Mouse (Mus musculus) neural tube, embryonic 12.5 days (tissue): ENCODE measurements around the gene Rcan3. TPM values are rescaled to one million over a fixed set of nuclear protein-coding genes. Genes with fewer than 3 reads are reported as not detected.

ENCODE experiments used
- ATAC-seq: fragments of 200-750 bp; cut with Nextera tagmentation; 2 replicates; pipeline ENCODE4 v1.8.0; 2017; ENCODE audit warnings: low read depth, mild to moderate bottlenecking, moderate TSS enrichment, moderate library complexity; ENCODE audit not compliant: low FRiP score
- H3K27ac ChIP-seq: fragments of 300-500 bp; sonication (generic); 2 replicates; pipeline ENCODE4 v1.5.1; 2016
- H3K27me3 ChIP-seq: fragments of 300-500 bp; sonication (generic); replicated peaks from 2 replicates; pipeline ENCODE4 v1.6.1; 2016; ENCODE audit warnings: mild to moderate bottlenecking
- H3K36me3 ChIP-seq: fragments of 300-500 bp; sonication (generic); 2 replicates; pipeline ENCODE4 v1.6.1; 2016; ENCODE audit warnings: mild to moderate bottlenecking
- H3K4me1 ChIP-seq: fragments of 300-500 bp; sonication (generic); 2 replicates; pipeline ENCODE4 v1.6.1; 2016
- H3K4me2 ChIP-seq: fragments of 300-500 bp; sonication (generic); replicated peaks from 2 replicates; pipeline ENCODE4 v1.6.1; 2016; ENCODE audit warnings: mild to moderate bottlenecking
- H3K4me3 ChIP-seq: fragments of 300-500 bp; sonication (generic); 2 replicates; pipeline ENCODE4 v1.5.1; 2016
- H3K9ac ChIP-seq: fragments of 300-500 bp; sonication (generic); 2 replicates; pipeline ENCODE4 v1.6.1; 2016; ENCODE audit warnings: mild to moderate bottlenecking
- H3K9me3 ChIP-seq: fragments of 300-500 bp; sonication (generic); 2 replicates; pipeline ENCODE4 v1.6.1; 2016; ENCODE audit warnings: mild to moderate bottlenecking
- WGBS: fragments of 180-500 bp; shearing (Covaris S2); methylation state at CpG from one replicate; pipeline ENCODE4 v1.1.7; 2016; 5-methylcytosine and 5-hydroxymethylcytosine counted together
- microRNA counts: library from miRNA; unstranded; fragments of <30 nt; microRNA quantifications from one replicate; lab custom pipeline; 2017
- microRNA-seq: library from miRNA; unstranded; fragments of <30 nt; microRNA quantifications from one replicate; pipeline ENCODE4, GENCODE M21; 2017
- polyA plus RNA-seq: library from polyadenylated mRNA; unstranded; fragments of >200 nt; fragmentation: Nextera tagmentation; extraction: Ambion mirVana; gene quantifications from 2 replicates; pipeline ENCODE4 v1.2.1, GENCODE M21; 2016

Gene Rcan3
- polyA plus RNA-seq, 1 experiment from 2014 or later, result 21.7 TPM

GRCm38 (mm10) chr4:135381355-135381754, 52.3 kb downstream of the Rcan3 start:
- Histone ChIP-seq H3K4me2 (no peak overlapping the region), H3K36me3 (no peaks in the 10 kb centered on the region), H3K9me3 (no peaks in the 10 kb centered on the region), H3K4me1 (no peaks in the 10 kb centered on the region), H3K27ac (no peak overlapping the region), H3K4me3 (no peak overlapping the region), H3K27me3 (peaks cover 7% of the 10 kb centered on the region), H3K9ac (no peak overlapping the region)
- 47% methylated on average over 8 of the region's 8 CpGs for WGBS
- ATAC-seq, result no peak

- WGBS, result 89% methylated on average over 11 of the region's 11 CpGs
- ATAC-seq, result no peak
- Histone ChIP-seq H3K4me3 (no peak overlapping the region), H3K36me3 (no peaks in the 10 kb centered on the region), H3K27ac (no peak overlapping the region), H3K9me3 (no peaks in the 10 kb centered on the region), H3K4me1 (no peaks in the 10 kb centered on the region), H3K4me2 (no peak overlapping the region), H3K9ac (no peak overlapping the region), H3K27me3 (no peaks in the 10 kb centered on the region)
Measured at GRCm38 (mm10) chr4:135377241-135377640, 56.4 kb downstream of the Rcan3 start.

GRCm38 (mm10) chr4:135375444-135375843, 58.2 kb downstream of the Rcan3 start:
- no peaks in the 10 kb centered on the region for H3K27me3 ChIP-seq
- H3K9me3 ChIP-seq, result no peaks in the 10 kb centered on the region
- no peak overlapping the region for H3K4me3 ChIP-seq
- WGBS, result 62% methylated on average over 3 of the region's 3 CpGs
- no peak overlapping the region for H3K27ac ChIP-seq
- H3K4me2 ChIP-seq, result no peak overlapping the region
- no peaks in the 10 kb centered on the region for H3K4me1 ChIP-seq
- H3K9ac ChIP-seq, result no peak overlapping the region
- ATAC-seq, result no peak
- H3K36me3 ChIP-seq, result no peaks in the 10 kb centered on the region

- Histone ChIP-seq H3K27ac (no peak overlapping the region), H3K36me3 (no peaks in the 10 kb centered on the region), H3K4me2 (no peak overlapping the region), H3K4me3 (no peak overlapping the region), H3K27me3 (no peaks in the 10 kb centered on the region), H3K9ac (no peak overlapping the region), H3K4me1 (no peaks in the 10 kb centered on the region), H3K9me3 (no peaks in the 10 kb centered on the region)
- ATAC-seq, result no peak
- WGBS, result 83% methylated on average over 5 of the region's 5 CpGs
Measured at GRCm38 (mm10) chr4:135373299-135373698, 60.4 kb downstream of the Rcan3 start.

DNA sequence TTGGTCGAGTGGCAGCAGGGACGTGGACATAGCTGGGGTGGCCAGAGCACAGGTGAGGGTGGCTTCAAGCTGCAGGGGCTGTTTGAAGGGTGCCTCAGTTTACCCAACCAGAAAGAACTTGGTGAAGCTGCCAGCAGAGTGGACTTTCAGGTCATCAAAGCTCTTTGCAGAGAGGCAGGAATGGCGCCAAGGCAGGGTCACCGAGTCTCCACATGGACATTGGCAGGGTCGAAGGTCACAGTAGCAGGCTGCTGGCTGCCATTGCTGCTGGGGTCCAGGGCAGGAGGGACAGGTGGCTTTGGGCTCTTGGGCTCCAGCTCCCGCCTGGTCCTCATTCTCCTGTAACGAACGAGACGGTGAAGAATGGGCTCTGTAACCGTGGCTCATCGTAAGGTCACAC, 63.3 kb downstream of the Rcan3 start:
- no peak for ATAC-seq
- H3K27me3 ChIP-seq, result no peaks in the 10 kb centered on the region
- H3K4me2 ChIP-seq, result no peak overlapping the region
- no peaks in the 10 kb centered on the region for H3K36me3 ChIP-seq
- no peak overlapping the region for H3K9ac ChIP-seq
- no peaks in the 10 kb centered on the region for H3K9me3 ChIP-seq
- 65% methylated on average over 11 of the region's 11 CpGs for WGBS
- no peaks in the 10 kb centered on the region for H3K4me1 ChIP-seq
- H3K4me3 ChIP-seq, result no peak overlapping the region
- no peak overlapping the region for H3K27ac ChIP-seq

GRCm38 (mm10) chr4:135362828-135363227, 70.8 kb downstream of the Rcan3 start:
- Histone ChIP-seq H3K4me2 (no peak overlapping the region), H3K36me3 (no peaks in the 10 kb centered on the region), H3K4me3 (no peak overlapping the region), H3K9ac (no peak overlapping the region), H3K9me3 (no peaks in the 10 kb centered on the region), H3K27me3 (no peaks in the 10 kb centered on the region), H3K27ac (no peak overlapping the region), H3K4me1 (no peaks in the 10 kb centered on the region)
- 35% methylated on average over 6 of the region's 6 CpGs for WGBS
- no peak for ATAC-seq

MicroRNAs within 50 kb of the gene (microRNA counts, 519-probe panel; counts per million panel counts)
- 342 counts per million, percentile 67 among the panel's probes with 10 or more counts for microRNA mmu-miR-700 (lab: Ali Mortazavi, UCI)

Small RNA genes within 50 kb of the gene (microRNA-seq; reads per million reads assigned to microRNA genes)
- gene Mir700, result 179 reads per million, percentile 59 among the genes with 10 or more reads in this experiment

Other genes with a start within 250 kb of the Rcan3 start
- gene Clic4, start 161.0 kb downstream of the Rcan3 start, polyA plus RNA-seq, result 150 and 151 TPM in 2 replicates
- 191 and 241 TPM in 2 replicates for gene Srrm1, start 80.5 kb downstream of the Rcan3 start, polyA plus RNA-seq
- 1.3 and 1.7 TPM in 2 replicates for gene Ncmap, start 35.6 kb downstream of the Rcan3 start, polyA plus RNA-seq
- gene Stpg1, start 60.9 kb upstream of the Rcan3 start, polyA plus RNA-seq, result 0.41 TPM in 1 of 2 replicates, not detected in the other
- 3.8 and 4.7 TPM in 2 replicates for gene Nipal3, start 61.2 kb upstream of the Rcan3 start, polyA plus RNA-seq
- 1.8 and 1.9 TPM in 2 replicates for gene Grhl3, start 139.8 kb upstream of the Rcan3 start, polyA plus RNA-seq